Mouse (Mus musculus) gastrocnemius, postnatal 14 days (tissue): ENCODE data around the gene Kif27. TPM values are rescaled to one million over a fixed set of nuclear protein-coding genes. Genes with fewer than 3 reads are reported as not detected.

Experiments
- DNase-seq: peaks from one replicate; pipeline ENCODE4 v3.0.0; 2021; ENCODE audit warnings: mixed read lengths
- intact Hi-C: fragments of 180-260 bp; cut with DNase I; formaldehyde crosslinking; loops from one replicate; pipeline ENCODE4 v1.15.1; 2025; ENCODE audit warnings: low total_unique reads
- microRNA-seq, 2 experiments: library from miRNA; unstranded; fragments of <30 nt; microRNA quantifications; one replicate each; pipeline ENCODE4 v1.2.0; 2021
- total RNA-seq, 2 experiments: library from RNA; stranded (reverse); gene quantifications; 2 replicates each; pipeline ENCODE4 v1.2.3; 2021

Gene Kif27
- total RNA-seq, 2 experiments from 2014 or later, result 0.07 to 0.33 TPM

DNA sequence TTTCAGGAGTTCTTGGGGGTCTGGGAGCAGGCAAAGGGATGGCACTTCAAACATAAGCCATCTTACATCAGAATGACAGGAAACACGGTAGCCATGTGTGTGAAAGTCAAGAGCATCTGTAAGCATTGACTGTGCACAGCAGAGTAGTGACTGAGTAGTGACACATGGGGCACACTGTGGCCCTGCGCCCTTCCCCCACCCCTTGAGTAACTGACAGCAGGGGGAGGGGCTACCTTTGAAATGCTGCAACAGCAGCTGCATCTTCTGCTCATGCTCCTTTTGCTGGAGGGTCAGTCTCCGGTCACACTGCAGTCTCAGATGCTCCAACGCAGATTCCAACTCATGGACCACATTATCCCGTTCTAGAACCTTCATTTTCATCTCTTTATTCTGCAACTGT, 66.1 kb downstream of the Kif27 start:
- DNase-seq, result no peak
- intact Hi-C loops, result no loop called here

DNA sequence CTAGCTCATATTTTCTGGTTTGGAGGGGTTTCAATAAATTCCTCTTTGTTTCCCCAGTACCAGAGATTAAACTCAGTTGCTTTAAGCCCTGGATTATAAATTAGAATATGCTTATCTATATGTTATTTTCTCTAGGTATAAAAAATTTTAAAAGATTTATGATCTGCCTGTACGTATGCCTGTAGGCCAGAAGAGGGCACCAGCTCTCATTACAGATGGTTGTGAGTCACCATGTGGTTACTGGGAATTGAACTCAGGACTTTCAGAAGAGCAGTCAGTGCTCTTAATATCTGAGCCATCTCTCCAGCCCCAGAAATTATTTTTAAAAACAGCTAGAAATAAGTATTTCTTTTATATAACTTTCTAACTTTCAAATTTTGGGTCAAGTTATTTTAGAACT, 69.6 kb downstream of the Kif27 start:
- DNase-seq, result no peak
- intact Hi-C loops, result loop anchor here (2.0 to 5.0 kb wide), 2 partner anchors 98 to 253 kb away; partner anchors contain the start of gene 2210016F16Rik

DNA sequence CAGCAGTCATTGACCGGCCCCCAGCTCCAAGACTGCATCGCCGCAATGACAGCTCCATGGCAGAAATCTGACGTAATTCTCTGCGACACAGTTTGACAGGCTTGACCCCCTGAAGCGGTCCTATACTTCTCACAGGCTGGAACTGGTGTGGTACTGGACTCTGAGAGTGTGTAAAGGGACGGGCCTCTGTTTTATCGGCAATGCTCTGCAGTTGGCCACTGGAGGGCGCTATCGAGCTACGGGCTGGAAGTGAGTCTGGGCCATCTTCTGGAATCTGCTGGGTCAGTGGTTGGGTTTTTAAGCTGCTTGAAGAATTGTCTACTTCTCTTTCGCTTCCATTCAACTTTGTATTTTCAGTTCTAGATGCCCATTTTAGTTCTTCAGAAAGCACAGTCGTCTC, 71.1 kb downstream of the Kif27 start:
- peak; percentile 86 for DNase-seq
- intact Hi-C loops, result loop anchor here (2.0 to 5.0 kb wide), 2 partner anchors 99 to 255 kb away; partner anchors contain the start of gene 2210016F16Rik

DNA sequence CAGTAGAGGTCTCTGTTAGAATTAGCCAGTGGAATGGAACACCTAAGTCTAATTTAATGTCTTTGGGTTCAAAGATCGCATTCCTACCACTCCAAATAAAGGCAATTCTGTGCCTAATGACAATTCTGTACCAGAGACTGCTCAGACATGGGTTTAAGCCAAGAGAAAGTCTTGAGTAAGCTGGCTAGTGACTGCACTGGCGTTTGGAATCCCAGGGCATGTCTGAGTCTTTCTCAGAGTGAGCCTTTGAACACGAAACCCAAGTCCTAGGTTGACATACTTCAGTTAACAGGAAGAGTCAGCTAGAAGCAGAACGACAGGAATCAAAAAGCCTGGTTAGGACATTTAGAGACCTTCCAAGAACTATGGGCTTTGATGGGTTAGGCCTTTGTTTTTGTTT, 75.5 kb downstream of the Kif27 start:
- DNase-seq, result no peak
- intact Hi-C loops, result no loop called here

DNA sequence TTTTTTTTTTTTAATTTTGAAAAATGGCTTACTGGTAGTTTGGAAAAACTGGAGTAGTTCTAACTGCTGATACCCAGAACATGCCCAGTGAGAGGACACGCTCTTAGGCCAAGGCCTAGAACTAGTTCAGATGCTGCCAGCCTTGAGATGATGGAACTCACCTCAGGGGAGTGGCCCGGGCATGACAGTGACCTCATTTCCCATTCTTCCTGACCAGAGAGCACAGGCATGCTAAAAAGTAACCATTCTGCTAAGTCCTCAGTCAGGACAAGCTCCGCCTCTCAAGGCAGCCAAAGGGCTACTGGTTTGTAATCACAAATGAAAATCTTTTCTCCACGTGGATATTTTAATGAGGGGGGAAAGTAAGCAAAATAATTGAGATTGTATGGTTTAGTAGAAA, 77.0 kb downstream of the Kif27 start:
- no peak for DNase-seq
- intact Hi-C loops, result no loop called here

DNA sequence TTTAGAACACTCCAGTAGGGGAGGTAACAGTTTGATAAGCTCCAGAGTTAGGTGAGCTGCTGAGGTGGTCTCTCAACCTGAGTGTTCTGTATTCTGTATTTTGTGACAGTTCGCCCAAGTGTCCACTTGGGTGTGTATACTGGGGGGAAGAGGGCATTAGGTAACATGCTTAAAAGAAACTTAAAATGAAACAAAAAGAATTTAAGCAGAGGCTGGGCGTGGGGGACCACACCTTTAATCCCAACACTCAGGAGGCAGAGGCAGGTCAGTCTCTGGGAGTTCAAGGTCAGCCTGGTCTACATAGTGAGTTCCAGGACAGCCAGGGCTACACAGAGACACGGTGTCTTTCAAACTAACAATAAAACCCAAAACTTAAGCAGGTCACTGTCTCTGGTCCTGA, 78.4 kb downstream of the Kif27 start:
- intact Hi-C loops, result no loop called here
- DNase-seq, result no peak

DNA sequence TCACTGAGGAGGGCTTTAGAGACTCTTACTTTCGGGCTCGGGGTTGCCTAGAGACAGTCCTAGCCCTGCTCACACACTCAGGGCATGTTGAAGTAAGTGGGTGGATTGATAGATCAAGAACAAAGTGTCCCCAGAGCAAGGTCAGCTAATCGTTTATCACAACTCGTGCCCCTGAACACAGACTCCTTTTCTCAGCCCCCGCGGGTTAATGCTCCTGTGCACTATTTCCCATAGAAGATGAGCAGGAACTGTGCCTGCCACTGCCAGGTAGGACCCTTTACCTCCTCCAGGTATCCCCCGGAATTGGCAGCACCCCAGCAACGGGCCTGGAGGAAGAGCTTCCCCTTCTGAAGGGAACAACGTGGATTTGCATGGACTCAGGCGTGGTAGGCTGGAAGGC, 82.7 kb downstream of the Kif27 start:
- intact Hi-C loops, result no loop called here
- DNase-seq, result no peak

DNA sequence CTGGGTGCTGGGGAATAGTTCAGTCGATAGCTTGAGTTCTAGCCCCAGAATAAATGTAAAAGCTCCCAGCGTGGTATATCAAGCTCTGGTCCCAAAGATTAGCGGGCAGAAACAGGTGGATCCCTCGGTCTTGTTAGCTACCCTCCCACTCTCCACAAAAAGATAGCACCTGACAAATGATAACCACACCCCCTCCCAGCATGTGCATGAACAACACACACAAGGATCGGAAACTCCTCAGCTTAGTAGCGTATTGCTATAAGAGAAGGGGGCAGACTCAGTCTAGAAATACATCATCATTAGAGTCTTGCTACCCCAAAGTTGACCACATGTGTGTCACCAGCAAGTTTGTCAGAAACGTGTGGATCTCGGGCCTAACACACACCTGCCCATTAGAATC, 83.3 kb downstream of the Kif27 start, which contains the start of gene Gkap1:
Gene Gkap1 (minus strand): TSS at position 101 of the 400 bp plus-strand sequence.
- intact Hi-C loops, result no loop called here
- no peak for DNase-seq

DNA sequence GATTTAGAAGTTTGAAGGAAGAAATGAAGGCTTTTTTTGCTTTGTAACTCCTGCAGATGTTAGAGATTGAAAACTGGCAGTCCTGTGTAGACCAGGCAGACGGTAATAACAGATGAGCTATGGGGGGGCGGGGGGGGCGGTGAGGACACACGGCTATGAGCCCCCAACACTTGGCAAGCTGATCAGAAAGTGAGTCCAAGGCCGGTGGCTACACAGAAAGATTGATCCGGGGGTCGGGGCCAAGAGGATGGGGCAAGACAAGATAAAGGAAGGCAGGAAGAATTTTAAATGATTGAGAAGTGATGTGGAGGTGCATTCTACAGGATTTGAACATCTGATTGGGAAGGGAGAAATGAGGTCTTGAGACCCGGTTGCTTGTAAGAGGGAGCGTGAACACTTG, 83.8 kb downstream of the Kif27 start:
- DNase-seq, result no peak
- intact Hi-C loops, result no loop called here

DNA sequence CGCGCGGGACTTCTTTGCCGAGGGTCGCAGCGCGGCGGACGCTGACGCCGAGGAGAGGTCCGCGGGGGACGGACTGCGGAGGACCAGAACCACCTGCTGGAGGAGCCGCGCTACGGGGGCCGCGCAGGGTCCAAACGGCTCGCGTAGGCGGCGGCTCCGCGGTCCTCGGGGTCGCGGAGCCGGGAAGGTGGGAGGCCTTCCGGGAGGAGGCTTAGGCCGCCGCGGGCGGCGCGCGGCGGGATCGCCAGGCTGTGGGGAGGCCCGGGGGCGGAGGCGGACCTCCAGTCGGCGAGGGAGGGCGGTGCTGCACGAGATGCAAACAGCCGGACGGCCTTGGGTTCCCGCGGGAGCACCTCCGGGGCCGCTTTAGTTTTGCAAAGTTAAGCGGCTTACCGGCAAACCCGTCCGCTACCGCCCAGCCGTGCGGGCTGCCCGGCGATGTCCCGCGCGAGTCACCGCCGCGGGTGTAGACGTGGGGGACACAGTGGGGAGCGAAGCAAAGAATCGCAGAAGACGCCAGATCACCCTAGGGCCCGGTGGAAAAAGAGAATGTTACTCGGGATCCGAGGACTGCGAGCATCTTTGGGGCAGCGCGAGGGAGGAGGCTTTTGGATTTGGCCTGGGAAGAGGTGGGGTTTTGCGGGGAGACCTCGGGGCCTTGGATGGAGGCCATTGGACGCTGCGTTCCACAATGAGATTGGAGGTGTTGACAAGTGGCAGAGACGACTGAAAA, 84.5 kb downstream of the Kif27 start:
- DNase-seq, result peak; percentile 81
- intact Hi-C loops, result no loop called here

DNA sequence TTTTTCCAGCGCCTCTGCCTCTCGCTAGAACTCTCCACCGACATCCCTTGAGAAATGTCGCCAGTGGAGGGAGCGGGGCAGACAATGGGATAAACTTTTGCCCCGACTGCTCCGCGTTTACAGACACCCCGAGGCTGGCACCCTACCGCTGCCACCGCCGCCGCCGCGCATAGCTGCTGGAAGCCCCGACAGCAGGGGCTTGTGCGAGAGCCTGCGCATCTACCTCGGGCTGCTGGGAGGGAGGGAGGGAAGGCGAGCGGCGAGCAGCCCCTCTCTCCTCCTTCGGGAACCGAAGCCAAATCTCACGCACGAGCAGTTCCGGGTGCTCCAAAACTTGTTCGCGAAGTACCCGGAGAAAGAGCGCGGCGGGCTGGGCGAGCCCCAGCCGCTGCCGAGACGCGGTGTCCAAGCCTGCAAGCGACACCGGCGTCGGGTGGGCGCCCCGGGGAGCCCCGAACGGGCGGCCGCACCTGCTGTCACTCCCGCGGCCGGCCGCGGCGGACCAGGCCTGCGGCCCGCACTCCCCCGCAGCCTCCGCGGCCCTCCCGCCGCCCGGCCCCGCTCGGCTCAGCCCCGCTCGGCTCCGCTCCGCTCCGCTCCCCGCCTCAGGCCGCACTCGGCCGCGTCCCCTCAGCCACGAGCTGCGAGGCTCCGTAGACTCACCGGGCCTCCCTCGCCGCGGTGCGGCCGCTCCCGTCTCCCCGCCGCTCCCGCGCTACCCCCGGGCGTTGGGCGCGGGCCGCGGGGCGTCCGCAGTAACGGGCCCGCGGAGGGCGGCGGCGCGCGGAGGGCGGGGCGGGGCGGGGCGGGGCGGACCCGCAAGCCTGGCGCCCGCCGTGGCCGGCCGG, 85.3 kb downstream of the Kif27 start:
- peak; percentile 41 for DNase-seq
- intact Hi-C loops, result no loop called here

DNA sequence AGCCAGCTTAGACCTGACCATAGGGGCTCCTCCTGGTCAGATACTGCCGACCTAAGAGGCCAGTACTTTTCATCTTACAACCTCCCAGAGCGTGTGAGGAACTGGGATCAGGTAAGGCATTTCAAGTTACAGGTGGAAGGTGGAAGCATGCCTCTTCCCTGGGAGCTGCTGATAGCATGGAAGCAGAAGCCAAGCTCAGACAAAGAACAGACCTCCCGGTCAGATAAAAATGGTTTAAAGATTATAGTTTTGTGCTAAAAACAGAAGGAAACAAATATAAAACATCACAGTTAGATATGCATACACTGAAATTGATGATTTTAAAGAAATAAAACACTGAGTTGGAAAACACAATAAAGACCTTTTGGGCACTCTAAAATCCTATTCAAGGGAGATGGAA, 92.1 kb downstream of the Kif27 start:
- intact Hi-C loops, result no loop called here
- DNase-seq, result no peak

DNA sequence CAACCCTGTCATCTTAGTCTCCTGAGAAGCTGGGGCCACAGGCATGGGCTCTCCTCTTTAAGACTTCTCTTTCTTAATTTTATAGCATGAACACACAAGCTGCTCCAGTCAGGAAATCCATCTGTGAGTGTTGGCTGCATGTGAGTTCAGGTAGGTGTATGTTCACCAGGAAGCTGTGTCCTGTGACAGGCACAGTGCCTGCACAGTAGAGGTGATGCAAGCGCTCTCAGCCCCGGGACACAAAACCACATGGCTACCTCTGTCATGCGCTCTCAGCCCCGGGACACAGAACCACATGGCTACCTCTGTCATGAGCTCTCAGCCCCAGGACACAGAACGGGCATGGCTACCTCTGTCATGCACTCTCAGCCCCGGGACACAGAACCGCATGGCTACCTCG, 95.4 kb downstream of the Kif27 start:
- intact Hi-C loops, result no loop called here
- no peak for DNase-seq

DNA sequence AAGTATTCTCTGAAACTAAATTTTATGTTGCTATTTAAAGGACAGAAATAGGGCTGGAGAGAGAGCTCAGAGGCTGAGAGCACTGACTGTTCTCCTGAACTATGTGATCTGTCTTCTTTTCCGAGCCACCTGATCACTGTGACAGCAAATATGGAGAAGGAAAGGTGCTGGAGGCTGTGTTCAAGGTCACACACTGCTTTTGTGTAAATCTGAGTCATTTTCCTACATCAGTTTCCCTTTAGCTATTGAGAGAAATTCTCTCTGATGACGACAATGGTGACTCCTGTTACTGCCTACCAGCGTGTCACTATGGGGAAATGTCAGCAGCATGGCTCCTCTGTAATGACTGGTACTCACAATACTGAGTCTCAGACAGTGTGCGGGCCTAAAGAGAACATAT, 97.2 kb downstream of the Kif27 start:
- DNase-seq, result no peak
- intact Hi-C loops, result no loop called here

DNA sequence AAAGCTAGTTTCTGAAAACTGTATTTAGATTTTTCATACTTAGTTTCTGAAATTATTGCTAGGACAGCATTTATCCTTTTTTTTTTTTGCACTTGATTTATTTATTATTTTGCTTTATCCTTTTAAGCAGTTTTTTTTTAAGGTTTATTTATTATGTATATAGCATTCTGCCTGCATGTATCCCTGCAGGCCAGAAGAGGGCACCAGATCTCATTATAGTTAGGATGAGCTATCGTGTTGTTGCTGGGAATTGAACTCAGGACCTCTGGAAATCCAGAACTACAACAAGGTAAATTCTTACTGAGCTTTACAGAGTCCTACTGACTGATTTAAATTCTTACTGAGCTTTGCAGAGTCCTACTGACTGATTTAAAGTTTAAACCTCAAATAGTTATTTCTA, 105.7 kb downstream of the Kif27 start:
- intact Hi-C loops, result no loop called here
- DNase-seq, result no peak

DNA sequence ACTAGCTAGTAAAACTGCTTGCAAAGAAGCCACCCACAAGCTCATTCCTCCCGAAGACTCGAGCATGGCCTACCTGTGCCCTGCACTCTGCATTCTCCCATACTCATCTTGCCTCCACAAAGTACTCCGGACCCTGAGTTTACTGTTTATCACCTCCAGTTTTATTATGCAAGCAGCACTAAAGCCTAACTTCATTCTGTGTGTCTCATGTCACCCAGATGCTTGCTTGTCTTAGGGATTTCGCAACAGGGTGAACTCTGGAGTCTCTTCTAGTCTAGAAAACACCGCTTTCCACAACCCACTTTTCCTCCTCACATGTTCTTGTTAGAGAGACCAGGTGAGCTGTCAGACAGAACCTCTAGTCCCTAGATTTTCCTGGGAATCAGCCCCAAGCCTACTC, 110.0 kb downstream of the Kif27 start:
- intact Hi-C loops, result no loop called here
- DNase-seq, result no peak

Small RNA genes lying within 50 kb of the gene (microRNA-seq; reads per million reads assigned to microRNA genes)
- 0 reads per million in 2 experiments for gene Mir6369
- 16.6 to 30.1 reads per million in 2 experiments for gene Mir7-1

Other genes starting within 250 kb of the Kif27 start
- 1 to 10 TPM; 1.0 to 1.2 TPM for gene Klhl3, start 245.5 kb downstream of the Kif27 start, total RNA-seq
- gene Hnrnpa0, start 230.6 kb downstream of the Kif27 start, total RNA-seq, result 10 to 100 TPM; 57.3 to 65.1 TPM
- gene Idnk, start 201.5 kb downstream of the Kif27 start, total RNA-seq, result 10 to 100 TPM in 1 of 2 experiments, 1 to 10 TPM in 1; 9.0 to 10.2 TPM
- 10 to 100 TPM; 40.7 to 43.2 TPM for gene Ubqln1, start 143.5 kb downstream of the Kif27 start, total RNA-seq
- 10 to 100 TPM; 15.8 to 17.4 TPM for gene Gkap1, start 83.4 kb downstream of the Kif27 start, total RNA-seq
- gene 2210016F16Rik, start 26.1 kb upstream of the Kif27 start, total RNA-seq, result 10 to 100 TPM; 10.1 to 10.5 TPM
- 1 to 10 TPM; 5.1 to 5.4 TPM for gene Rmi1, start 43.1 kb upstream of the Kif27 start, total RNA-seq
- gene Hnrnpk, start 44.2 kb upstream of the Kif27 start, total RNA-seq, result 100 to 1,000 TPM; 334 to 386 TPM